Mouse (Mus musculus): ENCODE results near the gene Ackr3. TPM values are rescaled to one million over a fixed set of nuclear protein-coding genes. Genes with fewer than 3 reads are reported as not detected.

Gene Ackr3
- polyA plus RNA-seq, 1 experiment from 2014 or later = 11.1 TPM

DNA sequence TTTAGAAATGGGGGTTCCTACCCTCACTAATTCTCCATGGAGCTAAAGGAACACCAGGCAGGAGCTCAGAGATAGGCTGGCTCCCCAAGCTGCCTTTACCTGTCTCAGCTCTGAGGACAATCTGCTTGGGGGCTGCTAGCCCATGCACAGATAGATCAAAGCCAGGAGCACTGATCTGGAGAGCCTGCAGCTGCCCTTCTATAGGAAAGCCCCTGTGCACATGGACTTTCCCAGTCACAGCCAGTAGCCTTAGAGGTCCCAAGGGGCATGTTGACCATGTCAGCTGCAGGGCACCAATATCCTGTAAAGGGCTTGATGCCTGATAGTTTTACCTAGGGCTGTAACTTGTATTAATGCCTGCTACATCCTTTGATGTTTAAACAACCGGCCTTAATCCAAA is 12.6 kb downstream of the Ackr3 start:
- H3K9me3 ChIP-seq (ENCODE audit: control insufficient read depth, low read length) = no peaks in the 10 kb centered on the region
- no peaks in the 10 kb centered on the region; the same call in 1 of the 2 replicates for H3K36me3 ChIP-seq (replicated peaks; ENCODE audit: control insufficient read depth, insufficient read depth)
- no peak overlapping the region for H3K4me3 ChIP-seq (replicated peaks; ENCODE audit: low read length)
- 75% methylated on average over 1 of the region's 1 CpGs for WGBS
- no peak overlapping the region for H3K4me2 ChIP-seq (replicated peaks)
- H3K9ac ChIP-seq = no peak overlapping the region
- no peak for DNase-seq (ENCODE audit: low spot score)
- H3K4me1 ChIP-seq (replicated peaks; ENCODE audit: control insufficient read depth, insufficient read depth, low read length) = peaks cover 13% of the 10 kb centered on the region
- no peaks in the 10 kb centered on the region for H3K27me3 ChIP-seq (ENCODE audit: control insufficient read depth, insufficient read depth, low read length)
- ATAC-seq (ENCODE audit: low FRiP score) = no peak
- H3K27ac ChIP-seq = no peak overlapping the region

DNA sequence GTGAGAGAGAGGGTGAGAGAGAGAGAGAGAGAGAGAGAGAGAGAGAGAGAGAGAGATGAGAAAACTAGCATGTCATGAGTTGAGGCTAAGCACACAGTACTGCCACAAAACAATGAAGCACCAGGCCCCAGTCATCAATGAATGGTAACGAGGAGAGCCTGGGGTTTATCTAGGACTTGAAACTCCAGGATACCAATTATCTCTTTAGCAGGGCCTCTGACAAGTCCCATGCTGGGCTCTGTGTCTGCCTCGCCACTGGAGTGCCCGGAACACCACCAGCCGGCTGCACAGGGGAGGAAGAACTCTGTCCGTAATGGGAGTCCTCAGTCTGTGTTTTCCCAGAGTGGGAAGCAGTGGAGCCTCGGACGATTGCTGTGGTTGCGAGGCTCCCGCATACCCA is 16.5 kb downstream of the Ackr3 start:
- Histone ChIP-seq H3K36me3 (replicated peaks; ENCODE audit: control insufficient read depth, insufficient read depth) (no peaks in the 10 kb centered on the region), H3K4me1 (replicated peaks; ENCODE audit: control insufficient read depth, insufficient read depth, low read length) (peaks cover 31% of the 10 kb centered on the region), H3K27me3 (ENCODE audit: control insufficient read depth, insufficient read depth, low read length) (no peaks in the 10 kb centered on the region), H3K4me3 (replicated peaks; ENCODE audit: low read length) (no peak overlapping the region), H3K9ac (no peak overlapping the region), H3K9me3 (ENCODE audit: control insufficient read depth, low read length) (no peaks in the 10 kb centered on the region), H3K4me2 (replicated peaks) (no peak overlapping the region), H3K27ac (no peak overlapping the region)
- no peak for ATAC-seq (ENCODE audit: low FRiP score)
- WGBS = 19% methylated on average over 9 of the region's 9 CpGs
- no peak for DNase-seq (ENCODE audit: low spot score)

DNA sequence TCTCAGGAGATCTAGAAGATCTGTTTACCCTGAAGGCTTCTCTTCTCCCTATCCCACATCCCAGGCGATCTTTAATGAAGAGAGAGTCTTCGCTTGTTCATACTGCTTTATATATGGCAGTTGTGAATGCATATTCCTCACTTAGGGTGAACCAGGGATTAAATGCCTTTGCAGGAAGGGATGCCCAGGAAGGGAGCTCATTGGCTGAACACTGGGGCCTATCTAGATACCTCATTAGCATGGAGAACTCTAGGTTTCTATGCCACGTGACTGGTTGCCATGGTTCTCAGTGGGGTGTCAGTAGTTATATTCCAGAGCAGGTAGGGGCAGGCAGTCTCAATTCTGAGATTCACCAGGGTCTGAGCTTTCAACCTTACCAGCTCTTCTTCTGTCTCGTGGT is 17.1 kb downstream of the Ackr3 start:
- 61% methylated on average over 4 of the region's 4 CpGs for WGBS
- Histone ChIP-seq H3K4me3 (replicated peaks; ENCODE audit: low read length) (no peak overlapping the region), H3K27ac (no peak overlapping the region), H3K27me3 (ENCODE audit: control insufficient read depth, insufficient read depth, low read length) (no peaks in the 10 kb centered on the region), H3K9ac (no peak overlapping the region), H3K4me2 (replicated peaks) (no peak overlapping the region), H3K9me3 (ENCODE audit: control insufficient read depth, low read length) (no peaks in the 10 kb centered on the region), H3K36me3 (replicated peaks; ENCODE audit: control insufficient read depth, insufficient read depth) (no peaks in the 10 kb centered on the region), H3K4me1 (replicated peaks; ENCODE audit: control insufficient read depth, insufficient read depth, low read length) (peaks cover 31% of the 10 kb centered on the region)
- no peak for ATAC-seq (ENCODE audit: low FRiP score)
- DNase-seq (ENCODE audit: low spot score) = no peak

DNA sequence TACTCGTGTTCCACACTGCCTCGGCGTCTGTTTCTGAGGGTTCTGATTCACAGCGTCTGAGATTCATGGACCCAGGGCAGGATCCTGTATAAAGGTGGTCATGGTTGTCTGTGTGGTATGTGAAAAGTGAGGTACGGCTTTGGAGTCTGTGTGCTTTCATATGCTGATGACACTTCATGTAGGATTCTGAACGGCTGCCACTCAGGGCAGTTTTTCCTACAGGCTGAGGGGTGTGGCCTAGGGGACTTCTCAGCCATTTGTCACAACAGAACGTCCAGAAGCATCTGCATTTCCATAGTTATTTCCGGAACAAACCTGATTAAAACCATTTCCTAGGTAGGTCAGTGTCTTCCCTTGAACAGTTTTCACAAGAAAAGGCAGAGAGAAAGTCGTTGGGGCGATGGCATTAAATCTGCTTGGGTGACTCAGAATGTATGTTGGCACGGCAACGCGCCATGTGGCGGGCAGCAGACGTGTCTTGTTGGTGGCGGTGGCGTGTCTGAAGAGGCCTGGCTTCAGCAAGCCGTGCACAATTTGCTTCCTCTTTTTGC is 18.1 kb downstream of the Ackr3 start:
- H3K4me2 ChIP-seq (replicated peaks) = peak overlapping the region; percentile 34
- ATAC-seq (ENCODE audit: low FRiP score) (peak; percentile 42; the same call in 1 of the 2 replicates), DNase-seq (ENCODE audit: low spot score) (peak; percentile 69)
- H3K9ac ChIP-seq = no peak overlapping the region
- H3K27me3 ChIP-seq (ENCODE audit: control insufficient read depth, insufficient read depth, low read length) = no peaks in the 10 kb centered on the region
- WGBS = 13% methylated on average over 18 of the region's 18 CpGs
- peaks cover 31% of the 10 kb centered on the region for H3K4me1 ChIP-seq (replicated peaks; ENCODE audit: control insufficient read depth, insufficient read depth, low read length)
- H3K9me3 ChIP-seq (ENCODE audit: control insufficient read depth, low read length) = no peaks in the 10 kb centered on the region
- H3K27ac ChIP-seq = peak overlapping the region; percentile 62
- H3K36me3 ChIP-seq (replicated peaks; ENCODE audit: control insufficient read depth, insufficient read depth) = no peaks in the 10 kb centered on the region
- H3K4me3 ChIP-seq (replicated peaks; ENCODE audit: low read length) = no peak overlapping the region

GRCm38 (mm10) chr1:90222427-90222901 is 18.7 kb downstream of the Ackr3 start:
- peaks cover 33% of the 10 kb centered on the region for H3K4me1 ChIP-seq (replicated peaks; ENCODE audit: control insufficient read depth, insufficient read depth, low read length)
- no peak for ATAC-seq (ENCODE audit: low FRiP score)
- no peak overlapping the region for H3K9ac ChIP-seq
- H3K9me3 ChIP-seq (ENCODE audit: control insufficient read depth, low read length) = no peaks in the 10 kb centered on the region
- H3K27ac ChIP-seq = peak overlapping the region; percentile 62
- 17% methylated on average over 17 of the region's 17 CpGs for WGBS
- H3K36me3 ChIP-seq (replicated peaks; ENCODE audit: control insufficient read depth, insufficient read depth) = no peaks in the 10 kb centered on the region
- no peak overlapping the region for H3K4me3 ChIP-seq (replicated peaks; ENCODE audit: low read length)
- H3K27me3 ChIP-seq (ENCODE audit: control insufficient read depth, insufficient read depth, low read length) = no peaks in the 10 kb centered on the region
- H3K4me2 ChIP-seq (replicated peaks) = peak overlapping the region; percentile 34
- DNase-seq (ENCODE audit: low spot score) = peak; percentile 46

GRCm38 (mm10) chr1:90223006-90223405 is 19.2 kb downstream of the Ackr3 start:
- peaks cover 38% of the 10 kb centered on the region for H3K4me1 ChIP-seq (replicated peaks; ENCODE audit: control insufficient read depth, insufficient read depth, low read length)
- H3K27ac ChIP-seq = 0 out of 2 replicates have a peak overlapping the region, but pooled peaks have one; percentile 62
- WGBS = 31% methylated on average over 2 of the region's 2 CpGs
- no peak overlapping the region for H3K9ac ChIP-seq
- no peak overlapping the region for H3K4me2 ChIP-seq (replicated peaks)
- H3K36me3 ChIP-seq (replicated peaks; ENCODE audit: control insufficient read depth, insufficient read depth) = no peaks in the 10 kb centered on the region
- H3K27me3 ChIP-seq (ENCODE audit: control insufficient read depth, insufficient read depth, low read length) = no peaks in the 10 kb centered on the region
- no peak for ATAC-seq (ENCODE audit: low FRiP score)
- no peaks in the 10 kb centered on the region for H3K9me3 ChIP-seq (ENCODE audit: control insufficient read depth, low read length)
- no peak for DNase-seq (ENCODE audit: low spot score)
- H3K4me3 ChIP-seq (replicated peaks; ENCODE audit: low read length) = no peak overlapping the region

DNA sequence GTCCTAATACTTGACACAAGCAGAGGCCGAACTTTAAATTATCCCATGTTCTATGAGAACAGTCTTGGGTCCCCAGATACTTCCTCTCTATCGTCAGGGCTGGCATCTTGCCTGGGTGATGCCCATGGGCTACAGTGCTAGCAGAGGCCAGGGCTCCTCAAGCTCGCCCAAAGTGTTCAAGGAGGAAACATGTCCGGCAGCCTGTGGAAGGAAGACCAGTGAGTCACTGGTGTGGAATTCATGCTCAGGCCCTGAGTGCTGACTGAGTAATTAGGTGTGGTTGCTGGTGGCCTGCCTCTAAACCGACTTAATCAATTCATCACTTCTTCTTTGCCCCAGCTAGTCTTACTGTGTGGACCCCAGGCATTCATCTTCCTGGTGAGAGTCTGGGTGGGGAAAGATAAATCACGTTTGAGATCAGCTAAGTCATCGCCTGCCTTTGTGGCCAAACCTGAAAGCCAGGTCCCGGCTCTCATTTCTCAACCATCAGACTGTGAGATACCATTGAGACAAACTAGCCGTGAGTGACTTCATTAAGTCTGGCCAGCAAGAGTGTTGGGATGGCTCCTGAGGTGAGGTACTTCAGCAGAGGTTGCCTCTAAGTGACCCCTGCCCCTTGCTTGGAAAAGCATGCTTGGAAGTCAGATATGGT is 21.9 kb downstream of the Ackr3 start:
- no peak overlapping the region for H3K4me2 ChIP-seq (replicated peaks)
- H3K4me3 ChIP-seq (replicated peaks; ENCODE audit: low read length) = no peak overlapping the region
- H3K27me3 ChIP-seq (ENCODE audit: control insufficient read depth, insufficient read depth, low read length) = no peaks in the 10 kb centered on the region
- no peak overlapping the region for H3K27ac ChIP-seq
- no peaks in the 10 kb centered on the region for H3K36me3 ChIP-seq (replicated peaks; ENCODE audit: control insufficient read depth, insufficient read depth)
- H3K9ac ChIP-seq = no peak overlapping the region
- WGBS = 55% methylated on average over 9 of the region's 9 CpGs
- H3K4me1 ChIP-seq (replicated peaks; ENCODE audit: control insufficient read depth, insufficient read depth, low read length) = peaks cover 46% of the 10 kb centered on the region
- ATAC-seq (ENCODE audit: low FRiP score) = no peak
- no peaks in the 10 kb centered on the region for H3K9me3 ChIP-seq (ENCODE audit: control insufficient read depth, low read length)
- no peak for DNase-seq (ENCODE audit: low spot score)

DNA sequence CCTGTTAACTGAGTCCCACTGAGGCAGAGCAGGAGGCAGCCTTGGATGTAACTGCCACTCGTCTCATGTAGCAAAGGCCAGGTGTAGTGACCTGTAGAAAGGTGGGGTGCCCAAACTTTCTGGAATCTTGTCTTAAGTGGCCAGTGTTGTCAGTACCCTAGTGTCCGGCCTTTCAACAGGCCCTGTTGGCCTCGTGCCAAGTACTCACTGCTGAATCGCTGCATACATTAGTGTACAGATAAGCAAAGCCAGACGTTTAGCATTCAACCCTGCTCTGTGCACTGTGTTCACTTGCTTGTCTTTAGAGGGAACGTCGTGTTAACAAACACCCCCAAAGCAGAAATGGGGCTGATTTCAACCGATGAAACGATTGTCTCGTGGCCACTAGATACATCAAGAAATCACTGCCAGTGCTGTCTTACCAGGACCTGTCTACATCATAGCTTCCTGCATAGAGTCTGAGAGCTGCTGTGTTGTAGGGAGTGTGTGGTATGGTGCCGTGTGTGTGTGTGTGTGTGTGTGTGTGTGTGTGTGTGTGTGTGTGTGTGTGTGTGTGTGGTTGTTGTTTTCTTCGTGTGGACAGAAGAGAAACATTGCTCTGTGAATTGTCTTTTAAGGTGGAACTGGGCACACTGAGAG is 24.0 kb downstream of the Ackr3 start:
- Histone ChIP-seq H3K9ac (no peak overlapping the region), H3K36me3 (replicated peaks; ENCODE audit: control insufficient read depth, insufficient read depth) (no peaks in the 10 kb centered on the region), H3K4me3 (replicated peaks; ENCODE audit: low read length) (no peak overlapping the region), H3K27me3 (ENCODE audit: control insufficient read depth, insufficient read depth, low read length) (no peaks in the 10 kb centered on the region), H3K9me3 (ENCODE audit: control insufficient read depth, low read length) (no peaks in the 10 kb centered on the region), H3K4me1 (replicated peaks; ENCODE audit: control insufficient read depth, insufficient read depth, low read length) (peaks cover 34% of the 10 kb centered on the region), H3K27ac (peak overlapping the region; percentile 46; the same call in 1 of the 2 replicates), H3K4me2 (replicated peaks) (no peak overlapping the region)
- no peak for ATAC-seq (ENCODE audit: low FRiP score)
- WGBS = 21% methylated on average over 12 of the region's 12 CpGs
- DNase-seq (ENCODE audit: low spot score) = peak; percentile 66

DNA sequence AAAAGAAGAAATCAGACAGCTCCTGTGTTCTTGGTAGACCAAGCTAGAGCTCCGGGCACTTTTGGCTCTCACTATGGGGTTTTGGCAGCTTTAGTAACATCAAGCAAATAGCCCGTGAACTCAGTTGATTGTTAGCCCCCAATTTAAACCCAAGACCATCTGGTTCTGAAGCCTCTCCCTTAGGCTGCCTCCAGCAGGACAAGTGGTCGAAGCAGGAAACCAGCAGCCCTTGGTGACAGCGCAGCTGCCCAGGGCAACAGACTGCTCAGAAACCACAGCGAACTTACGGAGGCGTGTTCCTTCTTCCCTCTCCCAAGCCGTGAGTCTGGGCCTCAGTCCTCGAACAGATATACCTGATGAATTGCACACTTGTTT is 24.5 kb downstream of the Ackr3 start:
- ATAC-seq (ENCODE audit: low FRiP score) = peak; percentile 66; the same call in 1 of the 2 replicates
- peak overlapping the region; percentile 11; the same call in 1 of the 2 replicates for H3K27ac ChIP-seq

More for the DNA sequence above, 24.5 kb downstream of the Ackr3 start:
- peak; percentile 57 for DNase-seq (ENCODE audit: low spot score)
- Histone ChIP-seq H3K4me1 (replicated peaks; ENCODE audit: control insufficient read depth, insufficient read depth, low read length) (peaks cover 31% of the 10 kb centered on the region), H3K27me3 (ENCODE audit: control insufficient read depth, insufficient read depth, low read length) (no peaks in the 10 kb centered on the region), H3K9me3 (ENCODE audit: control insufficient read depth, low read length) (no peaks in the 10 kb centered on the region), H3K4me3 (replicated peaks; ENCODE audit: low read length) (no peak overlapping the region), H3K9ac (no peak overlapping the region), H3K36me3 (replicated peaks; ENCODE audit: control insufficient read depth, insufficient read depth) (no peaks in the 10 kb centered on the region), H3K4me2 (replicated peaks) (no peak overlapping the region)
- 18% methylated on average over 9 of the region's 9 CpGs for WGBS

Measured in hindbrain, embryonic 14.5 days (tissue).